Mouse (Mus musculus): ENCODE measurements around the gene Ppp1r2. TPM values are rescaled to one million over a fixed set of nuclear protein-coding genes. Genes with fewer than 3 reads are reported as not detected.
A peak's percentile ranks its signal among the peaks of the same experiment; 100 is the strongest.

Ppp1r2 gene
- polyA plus RNA-seq, 1 experiment: 17.1 TPM

DNA sequence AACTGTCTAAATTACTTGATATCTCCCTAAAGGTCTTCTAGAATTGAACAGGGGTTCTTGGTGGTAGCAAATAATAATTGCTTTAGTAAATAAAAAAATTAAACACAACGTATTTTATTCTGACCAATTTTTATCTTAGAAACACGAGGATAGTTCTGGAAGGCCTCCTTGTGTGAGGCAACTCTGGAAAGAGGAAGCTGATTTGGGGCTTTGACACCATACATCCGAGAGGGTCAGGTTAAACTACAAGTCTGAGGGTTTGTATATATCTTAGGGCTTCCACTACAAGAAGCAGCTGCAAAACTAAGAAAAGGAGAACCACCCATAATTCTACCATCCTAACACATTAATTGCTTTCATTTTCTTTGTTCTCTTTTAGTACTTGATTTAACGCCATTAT lies 18.7 kb upstream of the Ppp1r2 start:
- 63% methylated on average over 4 of the region's 4 CpGs for WGBS
- DNase-seq (ENCODE audit: low read depth, low spot score): no peak

DNA sequence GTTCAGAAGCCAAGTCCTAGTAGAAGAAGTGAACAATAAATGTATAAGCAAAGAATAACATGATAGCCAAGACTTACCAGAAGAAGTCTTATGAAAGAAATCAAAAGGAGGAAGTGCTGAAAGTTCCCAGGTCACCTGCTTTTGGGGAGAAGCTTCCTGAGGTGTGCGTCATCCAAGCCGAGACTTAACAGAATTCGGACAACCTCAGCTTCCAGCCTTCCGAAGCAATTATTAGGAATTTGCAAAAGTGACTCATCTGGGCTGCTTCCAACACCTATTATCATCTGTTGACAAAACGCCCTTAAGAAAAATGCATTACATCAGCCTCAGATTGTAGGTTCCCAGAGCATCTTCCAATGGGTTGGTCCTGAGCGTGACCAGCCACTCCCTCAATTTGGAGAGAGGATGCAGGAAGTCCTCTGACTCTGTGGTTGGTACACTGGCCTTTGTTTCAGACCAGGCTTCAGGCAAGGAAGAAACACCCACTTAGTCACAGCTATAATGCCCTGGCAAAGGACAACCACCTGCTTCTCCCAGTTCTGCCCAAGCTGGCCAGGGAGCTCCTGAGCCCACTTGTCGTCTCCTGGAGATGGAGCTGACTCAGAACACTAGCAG lies 15.8 kb upstream of the Ppp1r2 start:
- no peak for DNase-seq (ENCODE audit: low read depth, low spot score)
- WGBS: 8% methylated on average over 7 of the region's 7 CpGs

DNA sequence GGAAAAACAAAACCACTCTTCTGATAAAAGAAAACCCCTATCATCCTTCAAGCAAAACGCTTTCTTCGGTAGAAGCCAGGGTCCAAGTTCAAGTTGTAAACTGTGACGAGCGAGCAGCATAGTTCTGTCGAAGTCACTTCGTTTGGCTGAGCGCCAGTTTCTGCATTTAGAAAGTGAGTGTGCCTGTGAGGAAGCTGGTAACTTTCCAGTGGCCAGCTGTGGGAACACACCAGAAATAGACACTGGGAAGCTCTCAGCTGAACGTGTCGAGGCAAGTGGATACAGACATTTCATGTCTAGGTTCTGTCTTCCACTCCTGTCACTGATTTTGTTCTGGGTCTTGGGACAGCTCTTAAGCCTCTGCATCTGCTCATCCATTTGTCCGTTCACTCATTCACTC lies 15.2 kb upstream of the Ppp1r2 start:
- peak; percentile 92 for DNase-seq (ENCODE audit: low read depth, low spot score)
- 3% methylated on average over 10 of the region's 10 CpGs for WGBS

DNA sequence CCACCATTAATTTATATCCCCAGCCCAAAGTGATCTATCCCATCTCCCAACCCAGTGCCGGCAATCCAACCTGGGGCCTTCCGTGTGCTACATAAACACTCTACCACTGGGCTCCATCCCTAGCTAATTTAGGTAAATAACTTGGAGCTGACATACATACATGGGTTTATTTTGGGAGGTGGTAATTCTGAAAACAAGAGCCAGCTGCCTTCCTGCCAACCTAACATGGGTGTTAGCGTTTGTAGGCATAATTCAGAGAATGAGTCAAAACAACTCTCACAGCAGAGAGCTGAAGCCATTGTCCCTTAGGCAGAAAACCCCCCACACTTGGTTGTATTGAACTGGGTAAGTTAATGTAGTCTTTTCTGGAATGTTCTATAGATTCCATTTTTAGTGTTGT lies 12.6 kb upstream of the Ppp1r2 start:
- 93% methylated on average over 3 of the region's 3 CpGs for WGBS
- DNase-seq (ENCODE audit: low read depth, low spot score): no peak

DNA sequence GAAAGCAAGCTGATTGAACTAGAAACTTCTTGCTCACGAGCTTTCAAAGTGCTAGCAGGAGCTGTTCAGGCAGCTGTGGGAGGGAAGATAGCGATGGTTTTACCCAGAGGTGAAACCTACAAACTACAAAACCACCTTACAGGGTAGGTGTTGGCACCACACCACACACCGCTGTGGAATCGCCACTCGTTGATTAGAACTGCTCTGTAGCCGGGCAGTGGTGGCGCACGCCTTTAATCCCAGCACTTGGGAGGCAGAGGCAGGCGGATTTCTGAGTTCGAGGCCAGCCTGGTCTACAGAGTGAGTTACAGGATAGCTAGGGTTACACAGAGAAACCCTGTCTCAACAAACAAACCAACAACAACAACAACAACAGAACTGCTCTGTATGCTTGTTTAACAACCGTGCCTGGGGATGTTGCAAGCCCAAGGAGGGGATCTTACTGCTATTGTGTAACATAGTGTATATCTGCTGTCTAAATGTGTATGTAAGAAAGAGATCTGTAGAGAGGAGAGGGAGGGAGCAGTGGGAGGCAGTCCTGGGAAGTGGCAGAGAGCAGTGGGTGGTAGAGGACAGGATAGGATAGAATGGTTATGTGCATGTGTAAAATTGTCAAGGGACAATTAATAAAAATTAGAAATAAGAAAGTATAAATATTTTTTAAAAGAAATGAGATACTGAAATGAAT lies 11.9 kb upstream of the Ppp1r2 start:
- no peak for DNase-seq (ENCODE audit: low read depth, low spot score)

DNA sequence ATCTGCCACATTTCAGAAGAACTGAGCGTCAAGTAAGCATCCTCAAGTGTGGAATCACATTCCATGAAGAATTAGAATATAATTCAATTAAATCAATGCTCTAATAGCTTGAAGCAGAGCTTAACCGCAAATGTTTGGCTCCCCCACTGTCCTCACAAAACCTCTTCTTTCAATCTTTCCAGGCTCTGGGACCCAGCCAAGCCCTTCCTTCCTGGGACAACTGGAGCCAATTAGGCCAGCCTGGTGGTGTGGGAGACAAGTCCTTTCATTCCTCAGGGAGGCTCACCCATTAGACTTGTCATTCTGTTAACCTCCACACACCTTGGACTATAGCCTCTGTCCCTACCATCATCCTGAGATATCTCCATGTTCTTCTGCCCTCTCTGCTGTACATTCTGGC lies 6.9 kb upstream of the Ppp1r2 start:
- WGBS: 85% methylated on average over 2 of the region's 2 CpGs
- no peak for DNase-seq (ENCODE audit: low read depth, low spot score)

More for the DNA sequence above, 11.9 kb upstream of the Ppp1r2 start:
- 92% methylated on average over 11 of the region's 11 CpGs for WGBS

DNA sequence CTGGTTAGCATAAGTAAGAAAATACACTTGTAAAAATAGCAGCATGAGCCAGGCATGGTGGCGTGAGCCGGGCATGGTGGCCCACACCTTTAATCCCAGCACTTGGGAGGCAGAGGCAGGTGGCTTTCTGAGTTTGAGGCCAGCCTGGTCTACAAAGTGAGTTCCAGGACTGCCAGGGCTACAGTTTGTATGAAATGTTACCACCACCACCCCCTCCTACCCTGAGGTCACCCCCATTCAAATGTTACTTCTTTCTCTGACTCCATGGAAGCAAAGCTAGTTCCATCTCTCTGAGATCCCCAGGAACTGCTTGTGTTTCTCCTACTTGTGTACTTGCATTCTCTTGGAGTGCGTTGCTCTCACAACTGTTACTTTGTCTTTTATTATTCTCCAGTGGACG lies 5.1 kb upstream of the Ppp1r2 start:
- 64% methylated on average over 4 of the region's 4 CpGs for WGBS

DNA sequence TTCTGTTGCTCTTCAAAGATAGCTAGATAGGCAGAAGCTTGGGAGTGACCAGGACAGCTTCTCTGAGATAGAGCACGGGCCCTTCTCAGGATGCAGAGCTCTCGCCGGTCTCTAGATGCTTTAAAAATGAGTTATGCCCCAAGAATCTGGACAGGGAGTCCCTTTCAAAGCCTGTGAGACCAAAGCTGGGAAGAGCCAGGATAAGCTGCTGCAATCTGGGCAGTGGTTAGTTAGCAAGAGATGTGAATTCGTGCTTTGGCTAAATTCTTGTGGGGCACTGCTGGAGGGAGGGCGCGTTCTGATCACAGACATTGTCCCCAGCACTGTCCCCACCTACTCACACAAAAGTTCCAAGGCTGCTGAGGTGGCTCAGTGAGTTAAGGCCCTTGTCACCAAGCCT lies 3.5 kb upstream of the Ppp1r2 start:
- DNase-seq (ENCODE audit: low read depth, low spot score): no peak
- WGBS: 73% methylated on average over 6 of the region's 6 CpGs

More for the DNA sequence above, 5.1 kb upstream of the Ppp1r2 start:
- DNase-seq (ENCODE audit: low read depth, low spot score): no peak

DNA sequence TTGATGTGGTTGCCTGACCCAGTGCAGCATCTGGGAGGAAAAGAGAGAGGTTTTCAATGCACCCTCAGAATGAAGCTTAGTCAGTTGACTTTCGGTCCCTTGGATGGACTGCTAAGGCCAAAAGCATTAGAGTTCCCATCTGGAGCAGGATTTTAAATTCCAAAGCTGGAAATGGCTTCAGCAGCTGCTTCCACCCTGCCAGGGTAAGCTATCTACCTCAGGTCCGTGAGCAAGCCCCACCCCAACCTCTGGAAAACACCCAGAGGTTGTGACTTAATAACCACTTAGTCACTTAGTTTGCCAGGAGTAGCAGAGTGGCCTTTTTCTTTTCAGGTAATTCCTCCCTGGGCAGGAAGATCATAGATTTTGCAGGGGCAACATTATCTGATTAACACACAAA lies 3.0 kb upstream of the Ppp1r2 start:
- DNase-seq (ENCODE audit: low read depth, low spot score): no peak
- WGBS: 47% methylated on average over 2 of the region's 2 CpGs

DNA sequence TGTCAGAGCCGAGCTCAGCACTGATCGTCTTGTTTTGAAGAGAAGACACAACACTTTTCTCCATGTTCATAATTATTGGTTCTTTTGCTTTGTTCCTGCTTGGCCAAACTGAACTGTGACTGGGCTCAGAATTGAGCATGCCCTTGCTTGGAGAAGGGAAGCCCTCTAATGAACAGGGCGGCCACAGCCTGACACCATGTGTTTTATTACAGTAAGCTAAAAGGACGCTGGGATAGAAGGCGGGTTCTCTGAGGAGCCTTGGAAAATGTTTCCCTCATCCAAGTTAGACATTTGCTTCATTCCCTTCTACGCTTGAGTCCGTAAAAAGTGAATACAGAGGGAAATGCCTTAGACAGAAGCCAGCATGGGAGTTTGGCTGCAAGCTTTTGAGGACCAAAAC lies 1.9 kb upstream of the Ppp1r2 start:
- 65% methylated on average over 7 of the region's 7 CpGs for WGBS
- no peak for DNase-seq (ENCODE audit: low read depth, low spot score)

DNA sequence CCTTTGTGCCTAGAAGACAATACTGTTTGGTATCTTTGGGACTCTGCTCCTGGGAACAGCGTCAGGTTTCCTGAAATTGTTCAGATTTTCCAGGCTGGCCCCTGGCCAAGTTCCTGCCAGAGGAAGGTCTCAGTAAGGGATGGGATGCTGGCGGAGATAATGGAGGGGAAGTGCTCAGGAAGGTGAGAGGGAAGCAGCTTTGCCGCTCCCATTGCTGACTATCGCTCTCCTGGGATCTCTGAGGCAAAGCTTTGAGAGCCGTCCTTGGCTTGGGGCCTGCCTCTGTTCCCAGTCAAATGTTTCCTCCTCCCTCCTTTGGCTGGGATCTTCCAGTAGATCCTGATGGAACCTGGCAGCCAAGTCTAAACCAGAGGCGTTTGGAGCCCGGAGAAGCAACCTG lies 1.5 kb upstream of the Ppp1r2 start:
- 63% methylated on average over 7 of the region's 7 CpGs for WGBS
- no peak for DNase-seq (ENCODE audit: low read depth, low spot score)

DNA sequence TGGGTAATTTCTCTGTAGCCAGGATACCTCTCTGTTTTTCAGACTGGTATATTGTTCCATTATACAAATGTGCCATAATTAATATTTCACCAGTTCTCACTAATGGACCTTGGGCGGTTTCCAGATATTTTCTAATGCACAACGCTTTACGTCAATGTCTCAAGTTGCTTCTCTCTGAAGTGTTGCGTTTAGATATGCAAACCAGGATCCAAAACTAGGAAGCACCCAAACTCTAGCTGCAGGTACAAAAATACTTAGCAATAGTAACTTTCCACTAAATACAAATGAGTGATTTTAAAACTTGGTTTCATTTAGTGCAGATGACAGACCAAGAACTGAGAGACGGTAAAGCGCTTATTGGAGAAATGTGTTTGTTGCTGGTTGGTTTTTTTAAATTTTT lies 993 bp downstream of the Ppp1r2 start:
- WGBS: 3% methylated on average over 6 of the region's 6 CpGs
- no peak for DNase-seq (ENCODE audit: low read depth, low spot score)

DNA sequence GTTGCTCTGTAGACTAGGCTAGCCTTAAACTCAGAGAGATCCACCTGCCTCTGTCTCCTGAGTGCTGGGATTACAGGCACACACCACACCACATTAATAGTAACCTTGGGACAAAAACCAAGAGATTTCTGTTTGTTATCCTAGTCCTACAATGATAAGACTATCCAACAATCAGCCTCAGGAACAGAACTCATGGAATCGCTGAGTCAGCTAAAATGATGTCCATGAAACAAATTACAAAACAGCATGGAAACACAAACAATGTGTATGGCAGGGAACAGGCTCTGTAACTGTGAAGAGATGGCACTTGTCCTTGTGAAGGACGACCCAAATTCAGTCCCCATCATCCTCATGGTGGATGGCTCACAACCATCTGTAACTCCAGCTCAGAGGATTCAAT lies 8.4 kb downstream of the Ppp1r2 start:
- WGBS: 85% methylated on average over 2 of the region's 2 CpGs
- no peak for DNase-seq (ENCODE audit: low read depth, low spot score)

DNA sequence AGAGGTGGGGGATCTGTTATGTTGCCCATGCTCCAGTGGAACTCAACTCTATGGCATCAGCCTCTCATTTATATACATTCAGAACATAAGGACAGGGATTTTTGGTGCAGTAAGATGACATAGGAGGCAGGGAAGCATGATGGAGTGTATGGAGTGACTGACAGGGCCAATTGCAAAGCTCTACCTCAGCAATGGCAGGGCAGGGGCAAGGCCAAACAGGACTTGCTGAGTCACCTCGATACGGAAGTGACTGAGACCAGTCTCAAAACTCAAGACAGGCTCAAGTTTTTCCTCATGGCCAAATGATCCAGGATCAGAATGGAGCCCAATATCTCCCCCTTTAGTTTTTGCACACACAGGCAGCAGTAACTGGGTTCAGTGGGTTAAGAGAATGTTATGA lies 18.9 kb downstream of the Ppp1r2 start:
- 78% methylated on average over 2 of the region's 2 CpGs for WGBS
- DNase-seq (ENCODE audit: low read depth, low spot score): no peak

DNA sequence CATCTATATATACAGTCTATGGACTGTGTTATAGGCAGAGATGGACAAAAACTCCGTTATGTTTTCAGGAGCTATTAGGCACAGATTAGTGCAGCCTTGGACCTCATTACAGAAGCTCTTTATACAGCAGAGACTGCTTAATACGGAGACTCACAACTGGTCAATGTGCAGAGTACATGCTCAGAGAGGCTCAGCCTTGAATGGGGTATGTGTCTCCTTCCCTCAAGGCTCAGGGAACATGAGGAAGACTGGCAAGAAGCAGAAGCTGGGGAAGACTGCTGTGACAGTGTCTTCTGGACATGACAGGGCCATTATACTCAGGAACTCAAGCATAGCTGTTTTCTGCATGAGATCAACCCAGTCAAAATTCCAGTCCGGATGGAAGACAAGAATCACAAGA lies 19.4 kb downstream of the Ppp1r2 start:
- no peak for DNase-seq (ENCODE audit: low read depth, low spot score)
- 80% methylated on average over 3 of the region's 3 CpGs for WGBS

DNA sequence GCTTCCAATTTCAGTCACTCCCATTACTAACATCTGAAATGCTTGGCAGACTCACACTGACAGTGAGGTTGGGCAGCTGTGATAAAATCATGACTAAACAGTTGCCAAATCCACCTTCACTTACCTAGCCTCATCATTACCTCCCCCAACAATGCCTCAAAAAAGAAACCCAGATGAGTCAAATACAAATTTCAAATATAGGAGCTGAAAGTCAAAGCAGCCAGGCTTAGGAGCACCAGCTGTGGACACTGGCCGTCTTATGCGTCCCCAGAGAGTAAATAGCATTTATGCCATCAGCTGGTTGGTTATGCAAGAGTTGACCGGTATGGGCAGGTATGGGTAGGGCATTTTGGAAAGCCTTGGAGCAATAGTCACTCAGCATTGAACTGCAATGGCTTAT lies 25.7 kb downstream of the Ppp1r2 start:
- DNase-seq (ENCODE audit: low read depth, low spot score): no peak
- 46% methylated on average over 3 of the region's 3 CpGs for WGBS

DNA sequence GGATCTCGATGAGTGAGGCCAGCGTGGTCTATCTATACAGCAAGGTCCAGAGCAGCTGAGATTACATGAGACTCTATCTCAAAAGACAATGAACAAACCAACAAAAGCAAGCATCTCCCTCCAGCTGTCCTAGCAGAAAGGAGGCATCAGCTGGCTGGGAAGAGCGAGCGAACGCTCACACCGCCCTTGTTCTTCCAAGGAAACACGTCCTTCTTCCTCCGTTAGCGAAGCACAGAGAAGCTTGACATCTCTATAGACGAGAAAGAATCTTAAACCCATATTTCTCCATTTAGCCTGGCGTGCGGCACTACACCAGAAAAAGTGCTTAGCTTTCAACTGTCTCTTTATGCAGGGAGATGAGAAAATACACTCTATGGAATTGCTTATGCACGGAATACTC lies 26.4 kb downstream of the Ppp1r2 start:
- no peak for DNase-seq (ENCODE audit: low read depth, low spot score)
- WGBS: 91% methylated on average over 13 of the region's 13 CpGs

DNA sequence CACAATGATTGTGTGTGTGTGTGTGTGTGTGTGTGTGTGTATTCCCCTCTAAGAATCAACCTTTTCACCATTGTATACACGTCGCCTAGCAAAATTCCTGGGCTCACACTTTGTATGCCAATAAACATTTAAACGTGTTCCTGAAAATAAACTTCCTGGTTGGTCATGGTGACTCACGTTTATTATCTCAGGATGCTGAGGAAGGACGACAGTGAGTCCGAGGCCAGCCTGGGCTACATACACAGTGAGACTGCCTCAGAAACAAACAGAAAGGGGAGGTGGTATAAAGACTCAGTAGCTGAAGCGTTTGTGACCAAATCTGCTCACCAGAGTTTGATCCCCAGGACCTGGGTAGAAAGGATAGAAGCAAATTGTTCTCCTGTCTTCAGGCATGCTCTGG lies 27.6 kb downstream of the Ppp1r2 start:
- peak; percentile 47 for DNase-seq (ENCODE audit: low read depth, low spot score)
- 21% methylated on average over 7 of the region's 7 CpGs for WGBS

DNA sequence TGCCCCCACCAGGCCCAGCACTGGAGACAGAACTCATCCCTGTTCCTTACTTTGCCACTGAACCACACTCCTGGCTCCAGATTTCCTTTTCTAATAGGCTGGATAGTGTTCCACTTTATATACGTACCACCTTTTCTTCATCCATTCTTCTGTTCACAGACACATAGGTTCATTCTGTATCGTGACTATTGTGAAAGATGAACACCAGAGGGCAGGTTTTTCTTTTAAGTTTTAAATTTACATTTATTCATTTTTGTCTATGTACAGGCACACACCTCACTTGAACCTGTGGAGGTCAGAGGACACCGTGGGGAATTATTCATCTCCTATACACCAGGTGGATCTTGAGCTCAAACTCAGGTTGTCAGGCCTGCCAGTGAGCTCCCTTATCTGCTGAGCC lies 31.0 kb downstream of the Ppp1r2 start:
- 71% methylated on average over 3 of the region's 3 CpGs for WGBS
- DNase-seq (ENCODE audit: low read depth, low spot score): no peak

DNA sequence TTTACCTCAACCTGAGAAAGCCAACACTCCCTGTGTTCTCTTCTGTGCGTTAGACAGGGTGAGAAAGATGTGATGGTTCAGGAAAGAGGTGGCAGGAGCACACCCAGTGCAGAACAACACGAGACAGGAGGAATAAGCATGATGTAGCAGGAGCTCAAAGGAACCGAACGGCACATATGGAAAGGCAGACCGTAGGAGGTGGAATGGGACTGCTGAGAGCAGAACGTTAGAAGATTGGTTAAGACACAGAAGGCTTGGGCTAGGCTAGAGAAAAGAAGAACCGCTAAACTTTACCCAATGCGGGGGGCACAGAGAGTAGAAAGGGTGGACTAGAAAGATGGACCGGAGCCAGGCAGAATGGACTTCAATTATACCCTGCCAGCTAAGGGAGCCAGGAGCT lies 33.6 kb downstream of the Ppp1r2 start:
- no peak for DNase-seq (ENCODE audit: low read depth, low spot score)
- 88% methylated on average over 9 of the region's 9 CpGs for WGBS

DNA sequence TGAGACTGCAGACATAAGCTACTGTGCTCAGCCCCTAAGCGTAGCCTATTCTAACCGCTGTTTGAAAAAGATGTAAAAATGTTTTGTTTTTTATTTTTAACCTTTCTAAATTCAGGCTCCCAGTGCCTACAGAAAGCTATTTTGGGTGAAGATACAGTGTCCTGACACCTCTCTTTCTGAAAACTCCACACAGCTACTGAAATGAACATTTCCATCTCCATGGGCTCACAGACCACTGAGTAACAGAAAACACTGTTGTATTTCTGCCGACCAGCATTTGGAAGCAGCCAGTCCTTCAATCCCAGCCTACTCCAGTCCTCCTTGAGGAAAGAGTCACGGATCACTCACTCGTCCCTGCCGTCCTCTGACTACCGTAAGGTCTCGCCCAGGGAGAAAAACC lies 34.5 kb downstream of the Ppp1r2 start:
- WGBS: 92% methylated on average over 8 of the region's 8 CpGs
- no peak for DNase-seq (ENCODE audit: low read depth, low spot score)

DNA sequence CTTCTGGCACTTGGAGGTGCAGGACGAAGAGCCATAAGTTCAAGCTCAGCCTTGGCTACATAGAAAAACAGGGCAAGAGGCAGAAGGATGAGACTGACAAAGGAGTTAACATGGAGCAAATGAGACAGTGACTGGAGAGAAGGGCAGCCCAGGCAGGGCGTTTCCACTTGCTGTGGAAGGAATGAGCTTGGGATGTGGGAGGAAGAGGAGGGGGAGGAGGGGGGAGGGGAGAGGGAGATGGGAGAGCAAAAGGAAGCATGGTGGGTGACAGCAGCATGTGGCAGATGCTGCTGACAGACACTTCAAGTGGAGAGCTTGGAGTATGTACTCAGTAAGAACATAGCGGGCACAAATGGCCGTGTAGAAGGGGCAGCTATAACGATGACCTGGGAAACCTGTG lies 36.8 kb downstream of the Ppp1r2 start:
- DNase-seq (ENCODE audit: low read depth, low spot score): no peak
- WGBS: 81% methylated on average over 5 of the region's 5 CpGs
